Mouse (Mus musculus) adrenal gland, adult 8-10 months (tissue): ENCODE data around the gene Synpr. TPM values are rescaled to one million over a fixed set of nuclear protein-coding genes. Genes with fewer than 3 reads are reported as not detected.
A peak's percentile ranks its signal among the peaks of the same experiment; 100 is the strongest.

ENCODE experiments used
- DNase-seq: peaks from one replicate; pipeline ENCODE4 v3.0.0; 2022
- total RNA-seq, 4 experiments: library from RNA; stranded (reverse); gene quantifications; 2 replicates each; pipeline ENCODE4 v1.2.4; 2022

Gene Synpr
- total RNA-seq, 4 experiments from 2014 or later, result 12.3 to 22.2 (median 15.2) TPM

- peak; percentile 6 for DNase-seq
These were observed 269.2 kb downstream of the Synpr start for GRCm38 (mm10) chr14:13553616-13554370.

GRCm38 (mm10) chr14:13554631-13555030, 270.1 kb downstream of the Synpr start:
- DNase-seq, result no peak

GRCm38 (mm10) chr14:13558117-13558516, 273.5 kb downstream of the Synpr start:
- DNase-seq, result no peak

GRCm38 (mm10) chr14:13567250-13567649, 282.7 kb downstream of the Synpr start:
- no peak for DNase-seq

- no peak for DNase-seq
These were observed 283.4 kb downstream of the Synpr start for GRCm38 (mm10) chr14:13567996-13568395.

- DNase-seq, result no peak
These were observed 287.4 kb downstream of the Synpr start for GRCm38 (mm10) chr14:13571941-13572340.

GRCm38 (mm10) chr14:13572530-13572929, 287.9 kb downstream of the Synpr start:
- no peak for DNase-seq

GRCm38 (mm10) chr14:13578101-13578500, 293.5 kb downstream of the Synpr start:
- no peak for DNase-seq

GRCm38 (mm10) chr14:13578744-13579143, 294.2 kb downstream of the Synpr start:
- DNase-seq, result no peak

GRCm38 (mm10) chr14:13593321-13593940, 308.9 kb downstream of the Synpr start:
- no peak for DNase-seq

- peak; percentile 11 for DNase-seq
These were observed 311.7 kb downstream of the Synpr start for GRCm38 (mm10) chr14:13596251-13596650.

- no peak for DNase-seq
These were observed 312.6 kb downstream of the Synpr start for GRCm38 (mm10) chr14:13597204-13597603.

GRCm38 (mm10) chr14:13620531-13620930, 336.0 kb downstream of the Synpr start:
- no peak for DNase-seq

GRCm38 (mm10) chr14:13649865-13650264, 365.3 kb downstream of the Synpr start:
- DNase-seq, result no peak

GRCm38 (mm10) chr14:13651039-13651438, 366.5 kb downstream of the Synpr start:
- no peak for DNase-seq

GRCm38 (mm10) chr14:13651541-13652298, 367.1 kb downstream of the Synpr start:
- DNase-seq, result no peak
